Mouse (Mus musculus) limb, embryonic 11.5 days (tissue): Measurements from ENCODE around the gene Ssbp4. TPM values are rescaled to one million over a fixed set of nuclear protein-coding genes. Genes with fewer than 3 reads are reported as not detected.

Experiments
- ATAC-seq: fragments of 200-750 bp; cut with Nextera tagmentation; 2 replicates; pipeline ENCODE4 v1.8.0; 2017; ENCODE audit warnings: low read depth; ENCODE audit not compliant: insufficient number of reproducible peaks, low FRiP score, low TSS enrichment
- DNase-seq: peaks from one replicate; pipeline ENCODE4 v3.0.0-alpha.2; 2015; ENCODE audit warnings: low spot score
- H3K27ac ChIP-seq: fragments of 300-500 bp; sonication (generic); replicated peaks from 2 replicates; pipeline ENCODE4 v1.5.1; 2014; ENCODE audit warnings: low read depth, mild to moderate bottlenecking, low read length
- H3K27me3 ChIP-seq: fragments of 300-500 bp; sonication (generic); 2 replicates; pipeline ENCODE4 v1.6.1; 2014; ENCODE audit warnings: mild to moderate bottlenecking, low read length, mixed read lengths; ENCODE audit not compliant: control insufficient read depth, insufficient read depth
- H3K36me3 ChIP-seq: fragments of 300-500 bp; sonication (generic); 2 replicates; pipeline ENCODE4 v1.6.1; 2014; ENCODE audit warnings: mild to moderate bottlenecking, low read length, moderate library complexity, mixed read lengths; ENCODE audit not compliant: control insufficient read depth, insufficient read depth
- H3K4me1 ChIP-seq: fragments of 300-500 bp; sonication (generic); 2 replicates; pipeline ENCODE4 v1.6.1; 2014; ENCODE audit warnings: low read length, mixed read lengths; ENCODE audit not compliant: control insufficient read depth, insufficient read depth
- H3K4me2 ChIP-seq: fragments of 300-500 bp; sonication (generic); 2 replicates; pipeline ENCODE4 v1.6.1; 2014; ENCODE audit warnings: low read depth, mild to moderate bottlenecking, moderate library complexity; ENCODE audit not compliant: severe bottlenecking
- H3K4me3 ChIP-seq: fragments of 300-500 bp; sonication (generic); 2 replicates; pipeline ENCODE4 v1.5.1; 2014; ENCODE audit warnings: low read depth, low read length
- H3K9ac ChIP-seq: fragments of 300-500 bp; sonication (generic); 2 replicates; pipeline ENCODE4 v1.6.1; 2014; ENCODE audit warnings: mild to moderate bottlenecking, low read length
- H3K9me3 ChIP-seq: fragments of 300-500 bp; sonication (generic); 2 replicates; pipeline ENCODE4 v1.6.1; 2016; ENCODE audit warnings: low read length; ENCODE audit not compliant: control insufficient read depth
- WGBS: fragments of 180-500 bp; shearing (Covaris S2); extraction: QIAGEN DNeasy Blood & Tissue Kit; methylation state at CpG from one replicate; pipeline ENCODE4 v1.1.7; 2014; 5-methylcytosine and 5-hydroxymethylcytosine counted together
- polyA plus RNA-seq: library from polyadenylated mRNA; unstranded; fragments of >200 nt; fragmentation: Nextera tagmentation; extraction: Ambion mirVana; gene quantifications from 2 replicates; pipeline ENCODE4 v1.2.1, GENCODE M21; 2014

Gene Ssbp4
- 167 and 177 TPM in 2 replicates for polyA plus RNA-seq

GRCm38 (mm10) chr8:70608749-70609367, at the start of gene Ssbp4:
Gene Ssbp4, minus strand, starts transcription at chr8:70608872.
- DNase-seq, result no peak
- no peaks in the 10 kb centered on the region for H3K9me3 ChIP-seq
- H3K27me3 ChIP-seq, result no peaks in the 10 kb centered on the region
- peak within 1 kb of the TSS; percentile 90 for H3K4me2 ChIP-seq
- H3K9ac ChIP-seq, result peak within 1 kb of the TSS; percentile 92
- peak within 1 kb of the TSS; percentile 100 for H3K27ac ChIP-seq
- H3K4me1 ChIP-seq, result peaks cover 26% of the 10 kb centered on the region
- no peaks in the 10 kb centered on the region; the same call in 1 of the 2 replicates for H3K36me3 ChIP-seq
- peak; percentile 2; the same call in 1 of the 2 replicates for ATAC-seq
- H3K4me3 ChIP-seq, result peak within 1 kb of the TSS; percentile 79
- WGBS, result 5% methylated on average over 26 of the region's 26 CpGs

- Histone ChIP-seq H3K4me3 (no peak overlapping the region), H3K4me2 (no peak overlapping the region; the same call in 1 of the 2 replicates), H3K27ac (no peak overlapping the region), H3K9me3 (no peaks in the 10 kb centered on the region), H3K27me3 (no peaks in the 10 kb centered on the region; the same call in 1 of the 2 replicates), H3K4me1 (peaks cover 13% of the 10 kb centered on the region; the same call in 1 of the 2 replicates), H3K36me3 (no peaks in the 10 kb centered on the region), H3K9ac (no peak overlapping the region)
- no peak for ATAC-seq
- WGBS, result 89% methylated on average over 2 of the region's 2 CpGs
- no peak for DNase-seq
Observed at GRCm38 (mm10) chr8:70657739-70658138, 49.1 kb upstream of the Ssbp4 start.

- Histone ChIP-seq H3K27ac (no peak overlapping the region), H3K9me3 (no peaks in the 10 kb centered on the region), H3K27me3 (no peaks in the 10 kb centered on the region; the same call in 1 of the 2 replicates), H3K4me3 (no peak overlapping the region), H3K9ac (no peak overlapping the region), H3K4me1 (peaks cover 13% of the 10 kb centered on the region; the same call in 1 of the 2 replicates), H3K36me3 (no peaks in the 10 kb centered on the region), H3K4me2 (no peak overlapping the region)
- WGBS, result 84% methylated on average over 3 of the region's 3 CpGs
- ATAC-seq (no peak), DNase-seq (no peak)
Observed at GRCm38 (mm10) chr8:70657214-70657613, 48.5 kb upstream of the Ssbp4 start.

GRCm38 (mm10) chr8:70656193-70656790, 47.6 kb upstream of the Ssbp4 start:
- DNase-seq, result no peak
- ATAC-seq, result no peak
- Histone ChIP-seq H3K27ac (peak overlapping the region; percentile 36; the same call in 1 of the 2 replicates), H3K9ac (no peak overlapping the region), H3K9me3 (no peaks in the 10 kb centered on the region), H3K4me1 (peaks cover 13% of the 10 kb centered on the region; the same call in 1 of the 2 replicates), H3K4me2 (no peak overlapping the region), H3K27me3 (no peaks in the 10 kb centered on the region; the same call in 1 of the 2 replicates), H3K4me3 (no peak overlapping the region), H3K36me3 (no peaks in the 10 kb centered on the region; the same call in 1 of the 2 replicates)
- 80% methylated on average over 13 of the region's 13 CpGs for WGBS

GRCm38 (mm10) chr8:70655469-70655868, 46.8 kb upstream of the Ssbp4 start:
- Histone ChIP-seq H3K9me3 (no peaks in the 10 kb centered on the region), H3K9ac (no peak overlapping the region), H3K27me3 (no peaks in the 10 kb centered on the region; the same call in 1 of the 2 replicates), H3K27ac (no peak overlapping the region; the same call in 1 of the 2 replicates), H3K4me2 (no peak overlapping the region), H3K4me3 (no peak overlapping the region), H3K4me1 (peaks cover 13% of the 10 kb centered on the region; the same call in 1 of the 2 replicates), H3K36me3 (no peaks in the 10 kb centered on the region; the same call in 1 of the 2 replicates)
- no peak for ATAC-seq
- WGBS, result 60% methylated on average over 2 of the region's 2 CpGs
- DNase-seq, result no peak

GRCm38 (mm10) chr8:70654121-70654520, 45.4 kb upstream of the Ssbp4 start:
- peaks cover 10% of the 10 kb centered on the region; the same call in 1 of the 2 replicates for H3K4me1 ChIP-seq
- 69% methylated on average over 1 of the region's 1 CpGs for WGBS
- H3K9me3 ChIP-seq, result no peaks in the 10 kb centered on the region
- H3K9ac ChIP-seq, result no peak overlapping the region
- no peaks in the 10 kb centered on the region; the same call in 1 of the 2 replicates for H3K27me3 ChIP-seq
- no peak overlapping the region for H3K27ac ChIP-seq
- no peak overlapping the region for H3K4me2 ChIP-seq
- DNase-seq (no peak), ATAC-seq (no peak)
- peaks cover 4% of the 10 kb centered on the region; the same call in 1 of the 2 replicates for H3K36me3 ChIP-seq
- H3K4me3 ChIP-seq, result no peak overlapping the region

- ATAC-seq (no peak), DNase-seq (peak; percentile 53)
- 62% methylated on average over 2 of the region's 2 CpGs for WGBS
- Histone ChIP-seq H3K27ac (no peak overlapping the region), H3K4me3 (no peak overlapping the region), H3K9me3 (no peaks in the 10 kb centered on the region), H3K4me1 (0 out of 2 replicates have a peak, but pooled peaks cover 3% of the 10 kb centered on the region), H3K27me3 (no peaks in the 10 kb centered on the region; the same call in 1 of the 2 replicates), H3K4me2 (no peak overlapping the region), H3K36me3 (peaks cover 4% of the 10 kb centered on the region; the same call in 1 of the 2 replicates), H3K9ac (no peak overlapping the region)
Observed at GRCm38 (mm10) chr8:70653226-70653625, 44.6 kb upstream of the Ssbp4 start.

GRCm38 (mm10) chr8:70650351-70650750, 41.7 kb upstream of the Ssbp4 start:
- H3K27ac ChIP-seq, result no peak overlapping the region
- H3K9me3 ChIP-seq, result no peaks in the 10 kb centered on the region
- DNase-seq (no peak), ATAC-seq (no peak)
- peaks cover 4% of the 10 kb centered on the region; the same call in 1 of the 2 replicates for H3K36me3 ChIP-seq
- no peak overlapping the region for H3K4me3 ChIP-seq
- H3K9ac ChIP-seq, result no peak overlapping the region
- 94% methylated on average over 17 of the region's 17 CpGs for WGBS
- H3K27me3 ChIP-seq, result no peaks in the 10 kb centered on the region
- H3K4me2 ChIP-seq, result no peak overlapping the region
- H3K4me1 ChIP-seq, result peaks cover 23% of the 10 kb centered on the region
